Mouse (Mus musculus) 3T3-L1 (cell line): ENCODE measurements at regions not wholly inside any gene's neighbourhood (a gene's known extent, or its start where the extent isn't known, plus 50 kb on each side); places are given as distances from the start of the nearest gene placed in this dataset.
A peak's percentile ranks its signal among the peaks of the same experiment; 100 is the strongest.

Experiments used
- DNase-seq: peaks from one replicate; pipeline ENCODE4 v3.0.0-alpha.2; 2015; ENCODE audit warnings: low read depth, low spot score

DNA sequence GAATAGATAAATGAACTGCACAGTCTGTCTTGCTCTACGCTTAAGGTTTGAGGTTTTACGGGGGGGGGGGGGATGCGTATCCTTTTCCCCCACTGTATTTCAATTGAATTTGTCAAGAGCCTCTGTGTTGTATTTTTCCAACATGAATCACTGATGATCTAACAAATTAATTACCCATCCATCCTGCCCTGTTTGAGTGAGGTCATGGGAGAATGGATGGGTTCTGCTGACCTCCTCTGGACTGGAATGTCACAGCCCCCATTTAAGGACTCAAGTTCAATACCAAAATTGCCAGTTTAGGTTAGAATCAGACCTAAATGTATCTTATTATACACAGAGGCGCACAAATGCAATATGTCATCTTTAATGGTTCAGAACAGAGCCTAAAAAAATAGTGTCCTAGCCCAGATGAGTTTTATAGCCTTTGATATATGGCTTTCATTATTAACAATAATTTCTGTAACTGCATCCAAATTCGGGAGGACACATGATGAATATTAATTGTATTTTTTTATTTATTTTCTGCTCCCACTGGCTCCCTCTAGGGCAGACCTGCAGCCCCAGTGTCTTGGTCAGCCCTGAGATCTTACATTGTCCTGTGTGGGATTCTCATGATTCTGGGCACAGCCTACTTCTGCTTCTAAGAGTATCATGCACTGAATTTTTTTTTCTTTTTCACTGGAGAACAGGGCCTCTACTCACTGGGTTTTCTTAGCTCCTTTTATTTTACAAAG is 288.2 kb upstream of the Zfp703 start:
- DNase-seq, result peak; percentile 77

DNA sequence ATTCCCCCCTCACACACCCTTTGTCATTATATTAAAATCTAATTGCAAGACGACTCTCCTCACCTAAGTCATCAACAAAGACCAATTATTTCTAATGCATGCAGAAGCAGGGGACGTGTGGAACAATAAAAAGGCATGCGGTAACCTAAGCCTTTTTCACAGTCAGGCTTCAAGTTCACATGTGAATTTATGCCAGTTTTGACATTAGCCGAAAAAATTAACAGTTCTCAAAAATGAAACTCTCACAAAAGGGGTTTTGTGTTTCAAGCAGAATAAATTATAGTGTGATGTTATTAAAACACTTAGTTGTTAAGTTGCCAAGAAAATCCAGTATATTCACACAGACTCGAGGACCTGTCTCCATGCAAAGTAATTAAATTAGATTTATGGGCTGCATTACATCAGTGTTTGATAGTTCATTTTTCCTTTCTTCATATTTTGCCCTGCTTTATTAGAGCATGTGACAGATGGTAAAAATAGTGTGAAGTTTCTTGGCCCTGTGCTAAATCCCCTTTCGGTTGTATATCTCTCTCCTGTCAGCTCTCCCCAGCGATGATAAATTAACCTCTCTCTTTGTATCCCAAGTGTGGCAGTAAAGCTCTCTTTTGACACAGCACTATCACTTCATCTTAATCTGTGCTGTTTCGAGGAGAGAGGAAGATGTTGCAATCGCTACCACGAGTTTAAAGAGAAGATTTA is 287.5 kb upstream of the Zfp703 start:
- DNase-seq, result peak; percentile 93

DNA sequence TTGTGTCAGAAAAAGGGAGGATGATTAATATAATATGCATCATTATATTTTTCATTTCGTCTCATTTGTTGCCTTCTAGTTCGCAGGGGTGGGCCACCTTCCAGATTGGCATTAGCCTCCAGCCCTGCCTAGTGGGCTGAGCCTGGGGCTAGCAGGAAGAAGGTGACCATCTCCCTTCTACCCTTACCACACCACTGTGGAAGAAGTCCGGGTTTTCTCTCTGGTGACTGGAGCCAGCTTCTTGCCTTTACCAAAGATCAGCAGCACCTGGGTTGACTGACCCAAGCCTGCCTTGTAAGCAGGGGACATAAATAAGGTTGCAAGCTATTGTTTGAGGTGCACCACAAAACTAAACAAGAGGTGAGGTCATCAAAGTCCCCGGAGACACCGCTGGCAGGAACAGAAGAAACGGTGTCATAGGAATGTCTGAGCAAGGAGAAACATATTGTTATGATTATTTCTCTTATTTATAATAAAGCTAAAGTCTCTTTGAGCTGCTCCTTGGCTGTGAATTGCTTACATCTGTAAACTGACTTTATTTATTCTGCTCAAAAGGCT is 286.9 kb upstream of the Zfp703 start:
- peak; percentile 98 for DNase-seq

DNA sequence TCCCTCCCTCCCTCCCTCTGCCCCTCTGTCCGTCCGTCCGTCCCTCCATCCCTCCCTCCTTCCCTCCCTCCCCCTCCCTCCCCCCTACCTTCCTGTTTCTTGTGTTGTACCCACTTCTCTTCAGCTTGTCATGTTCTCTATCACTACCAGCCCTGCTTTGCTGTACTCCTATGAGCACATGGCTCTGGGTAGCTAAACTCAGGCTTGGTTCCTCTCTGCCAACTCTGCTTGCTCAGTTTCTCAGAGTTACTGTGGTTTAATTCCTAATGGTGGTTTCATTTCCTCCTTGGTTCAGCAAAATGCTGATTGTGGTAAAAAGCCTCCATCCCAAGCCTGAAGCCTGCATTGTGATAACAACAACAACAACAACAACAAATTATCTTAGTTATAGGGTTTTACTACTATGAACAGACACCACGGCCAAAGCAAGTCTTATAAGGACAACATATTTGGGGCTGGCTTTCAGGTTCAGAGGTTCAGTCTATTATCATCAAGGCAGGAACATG is 279.5 kb upstream of the Zfp703 start:
- DNase-seq, result no peak

DNA sequence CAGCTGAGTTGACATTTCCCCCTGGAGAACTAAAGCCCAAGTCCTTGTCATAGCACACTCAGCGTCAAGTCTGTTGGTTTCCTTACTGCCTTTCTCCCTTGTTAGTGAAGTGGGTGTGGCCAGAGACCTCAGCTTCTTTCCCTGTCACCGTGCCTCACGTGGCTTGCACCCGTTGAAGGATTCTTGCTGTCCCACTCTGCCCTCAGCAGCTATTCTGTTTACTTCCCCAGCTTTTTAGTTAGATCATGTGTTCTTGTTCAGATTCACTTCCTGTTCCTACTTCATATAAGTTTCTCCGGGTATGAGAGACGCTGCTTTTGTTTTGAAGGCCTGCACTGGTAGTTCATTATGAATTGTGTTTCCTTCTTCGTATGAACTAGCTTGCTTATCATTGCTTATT is 278.5 kb upstream of the Zfp703 start:
- DNase-seq, result no peak

DNA sequence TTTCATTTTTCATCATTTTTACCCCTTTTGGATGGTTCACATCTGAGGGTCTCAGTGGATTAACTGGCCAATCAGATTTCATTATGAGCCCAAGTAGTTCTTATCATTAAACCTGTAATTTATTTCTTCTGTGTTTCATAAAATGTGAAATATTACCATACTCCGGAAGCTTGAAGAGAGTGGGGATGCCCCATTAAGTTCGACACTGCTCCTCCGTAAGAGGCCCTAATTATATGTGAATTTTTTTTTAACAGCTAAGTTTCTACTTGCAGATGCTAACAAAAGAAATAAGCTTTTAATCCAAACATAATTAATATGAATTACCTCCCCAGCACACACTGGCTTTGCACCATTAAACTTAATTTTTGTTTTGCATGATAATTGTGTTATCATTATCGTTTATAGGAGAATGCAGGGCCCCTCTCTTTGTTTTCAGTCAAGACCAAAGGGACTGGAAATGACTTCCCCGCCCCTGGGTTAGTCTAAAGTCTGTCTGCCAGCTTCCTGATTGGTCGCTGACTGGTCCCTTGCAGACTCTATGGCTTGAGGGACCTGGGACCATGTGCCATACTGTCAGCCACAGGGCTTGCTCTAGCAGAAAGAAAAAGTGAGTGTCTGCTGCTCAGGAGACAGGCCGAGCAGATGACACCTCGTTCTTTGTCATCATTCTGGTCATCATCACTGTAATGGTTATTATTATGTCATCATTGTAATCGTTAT is 270.9 kb upstream of the Zfp703 start:
- no peak for DNase-seq

DNA sequence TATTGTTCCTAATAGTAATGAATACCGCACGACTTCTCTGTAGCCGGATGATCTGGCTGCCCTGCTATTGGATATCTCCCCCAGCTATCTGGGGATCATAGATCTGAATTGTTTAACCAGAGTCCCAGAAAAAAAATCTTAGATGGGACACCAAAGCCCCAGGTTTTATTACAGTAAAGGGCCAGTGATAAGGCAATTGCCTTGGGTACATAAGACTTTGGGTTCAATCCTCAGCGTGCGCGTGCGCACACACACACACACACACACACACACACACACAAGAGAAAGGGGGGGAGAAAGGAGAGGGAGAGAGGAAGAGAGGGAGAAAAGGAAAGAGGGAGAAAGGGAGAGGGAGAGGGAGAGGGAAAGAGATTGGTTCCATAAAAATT is 270.4 kb upstream of the Zfp703 start:
- no peak for DNase-seq

DNA sequence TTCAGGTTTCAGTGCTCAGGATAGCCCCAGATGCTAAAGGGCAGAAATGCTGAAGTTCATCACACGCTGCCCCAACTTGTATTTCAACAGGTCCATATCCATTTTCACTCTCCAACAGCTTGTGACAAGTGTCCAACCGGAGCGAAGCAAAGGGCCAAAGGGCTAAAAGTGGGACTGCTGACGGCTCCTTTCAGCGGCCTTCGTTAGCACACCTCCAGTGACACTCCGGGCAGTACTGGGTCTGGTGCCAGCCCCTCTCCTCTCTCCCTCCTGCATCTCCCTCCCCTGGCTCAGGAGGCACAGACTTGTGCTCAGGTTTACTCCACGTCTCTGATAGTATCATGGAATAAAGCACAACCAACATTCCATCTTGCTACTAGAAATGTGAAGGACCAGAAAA is 263.3 kb upstream of the Zfp703 start:
- no peak for DNase-seq

DNA sequence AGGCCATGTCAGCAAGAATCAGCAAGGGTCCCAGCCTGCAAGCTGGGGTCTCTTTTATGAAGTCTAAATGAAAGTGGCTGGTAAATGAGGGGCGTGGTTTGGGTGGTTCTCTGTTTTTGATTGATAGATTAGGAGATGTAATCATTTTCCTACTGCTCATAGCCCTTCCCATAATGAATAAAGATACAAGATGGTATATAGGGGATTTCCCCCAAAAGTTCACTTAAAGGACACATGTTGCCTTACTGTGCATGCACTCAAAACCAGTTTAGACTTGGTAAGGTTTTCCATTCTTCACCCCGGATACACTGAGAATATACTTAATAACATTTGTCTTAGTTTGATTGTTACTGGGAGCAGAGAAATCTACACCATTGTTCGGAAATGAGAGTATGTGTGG is 262.4 kb upstream of the Zfp703 start:
- no peak for DNase-seq

DNA sequence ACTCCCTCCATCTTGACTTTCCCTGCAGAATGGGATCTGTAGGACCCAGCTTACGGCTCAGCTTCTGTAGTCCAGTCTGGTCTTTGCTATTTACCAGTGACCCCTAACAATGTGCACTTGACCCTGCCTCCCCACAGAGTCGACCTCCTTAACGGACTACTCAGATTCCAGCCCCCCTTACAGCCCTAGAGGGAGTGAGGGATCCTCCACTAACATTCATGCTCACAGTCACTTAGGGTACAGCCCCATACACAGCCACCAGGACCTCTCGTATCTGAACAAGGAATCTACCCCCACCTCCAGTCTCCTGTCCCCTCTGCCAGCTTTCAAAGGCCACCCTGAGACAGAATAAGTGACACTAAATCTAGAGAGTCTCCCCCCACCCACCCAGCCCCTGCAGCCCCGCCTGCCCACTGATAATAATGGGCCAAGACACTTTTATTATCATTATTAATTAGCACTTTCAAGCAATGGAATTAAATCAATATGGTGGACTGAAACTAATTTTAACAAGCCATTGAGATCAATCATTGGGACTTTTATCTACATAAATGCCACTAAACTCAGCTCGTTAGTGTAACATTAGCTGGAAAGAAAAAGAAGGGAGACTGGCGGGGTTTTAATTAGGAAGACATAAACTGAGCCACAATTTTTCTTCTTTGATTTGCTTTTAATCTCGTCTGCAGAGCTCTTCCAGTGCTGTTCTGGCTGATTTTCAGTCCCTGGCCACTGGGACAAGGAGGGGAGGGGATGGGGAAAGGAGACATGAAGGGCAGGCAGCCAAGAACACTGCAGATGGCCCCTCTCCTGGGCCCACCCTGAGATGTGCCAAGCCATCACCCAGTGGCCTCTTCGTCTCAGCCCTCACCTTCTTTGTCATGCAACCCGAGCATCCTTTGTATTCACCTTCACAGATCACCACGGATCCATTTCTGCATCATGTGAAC is 258.4 kb upstream of the Zfp703 start:
- no peak for DNase-seq

DNA sequence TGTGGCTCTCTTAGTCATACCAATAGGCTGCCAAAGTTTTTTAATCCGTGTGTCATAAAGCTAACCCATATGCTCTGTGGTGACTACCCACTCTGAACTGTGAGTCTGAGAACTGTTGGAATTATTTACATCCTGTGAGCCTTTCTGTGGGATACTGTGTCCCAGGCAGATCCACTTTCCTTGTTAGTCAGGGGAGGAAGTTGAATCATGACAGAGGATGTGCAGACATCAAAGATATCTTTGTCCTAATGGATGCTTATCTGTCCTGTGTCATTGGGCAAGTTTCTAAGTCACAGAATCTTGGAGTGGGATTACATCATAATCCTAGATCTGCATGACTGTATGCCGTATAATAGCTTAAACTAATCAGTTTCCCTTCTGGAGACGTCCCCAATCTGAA is 254.4 kb upstream of the Zfp703 start:
- peak; percentile 96 for DNase-seq

DNA sequence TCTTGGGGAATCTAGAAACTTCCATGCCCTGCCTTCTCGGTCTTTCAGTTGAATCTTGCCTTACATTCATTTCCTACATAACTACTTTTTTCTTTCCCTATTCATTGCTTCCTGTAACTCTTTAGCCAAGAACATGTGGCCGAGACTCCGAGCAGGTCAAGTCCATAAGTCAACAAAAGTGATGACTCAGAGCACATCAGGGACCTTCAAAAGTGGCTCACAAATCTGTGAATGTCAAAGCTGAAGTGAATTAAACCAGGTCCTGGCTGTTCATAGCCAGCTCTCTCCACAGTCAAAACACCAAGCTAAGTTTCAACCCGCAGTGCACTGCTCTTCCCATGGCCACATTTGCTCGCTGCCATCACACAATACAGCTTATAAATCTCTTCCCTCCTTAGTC is 252.5 kb upstream of the Zfp703 start:
- DNase-seq, result peak; percentile 81

DNA sequence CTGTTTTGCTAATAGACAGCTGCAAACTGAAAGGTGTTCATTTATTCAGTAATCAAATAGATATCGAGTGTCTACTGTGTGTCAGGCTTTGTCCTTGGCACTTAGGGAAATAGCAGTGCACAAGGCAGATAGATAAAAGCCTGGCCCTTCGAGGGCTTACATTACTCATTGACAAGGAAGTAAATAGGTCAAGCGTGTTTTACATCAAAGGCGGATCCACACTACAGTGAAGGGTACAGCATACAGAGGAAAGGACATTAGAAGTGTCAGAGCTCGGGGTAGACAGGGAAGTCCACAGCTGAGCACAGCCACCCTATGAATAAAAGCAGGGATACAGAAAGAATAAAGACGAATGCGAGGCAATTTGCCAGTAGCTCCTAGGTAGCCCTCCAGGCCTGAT is 251.6 kb upstream of the Zfp703 start:
- DNase-seq, result no peak

DNA sequence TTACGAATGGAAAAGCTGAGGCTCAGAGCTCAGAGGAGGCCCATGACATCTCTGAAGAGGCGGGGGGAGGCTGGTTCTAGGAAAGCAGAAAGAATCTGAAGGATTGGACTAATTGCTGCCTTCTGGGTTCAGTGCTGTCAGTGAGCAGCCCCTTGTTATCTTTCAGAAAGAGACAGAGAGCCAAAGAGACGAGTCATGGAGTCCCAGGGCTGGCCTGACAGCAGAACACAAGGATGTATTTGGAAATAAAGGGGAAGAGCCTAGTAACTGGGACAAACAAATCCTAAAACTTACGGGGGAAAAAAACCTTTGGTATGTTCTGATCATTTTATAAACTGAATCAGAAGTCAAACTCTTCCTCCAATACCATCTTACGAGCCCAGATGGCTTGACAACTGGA is 247.8 kb upstream of the Zfp703 start:
- DNase-seq, result peak; percentile 82

DNA sequence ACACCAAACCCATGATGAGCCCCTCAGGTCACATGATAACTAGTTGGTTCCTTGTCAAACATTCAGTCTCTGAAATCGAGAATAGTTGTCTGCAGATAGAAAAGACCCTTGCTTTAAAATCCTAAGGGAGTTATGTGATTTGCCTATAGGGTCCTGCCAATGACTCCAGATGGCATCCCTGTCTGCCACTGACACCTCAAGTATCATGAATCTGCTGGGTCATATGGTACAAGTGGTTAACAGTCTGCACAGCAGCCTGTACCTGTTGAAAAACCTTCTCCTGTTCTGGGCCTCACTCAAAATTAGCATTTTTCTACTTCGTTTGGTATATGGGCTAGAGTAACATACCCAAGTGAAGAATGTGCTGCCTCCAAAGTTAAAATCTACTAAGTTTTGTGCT is 246.0 kb upstream of the Zfp703 start:
- no peak for DNase-seq

DNA sequence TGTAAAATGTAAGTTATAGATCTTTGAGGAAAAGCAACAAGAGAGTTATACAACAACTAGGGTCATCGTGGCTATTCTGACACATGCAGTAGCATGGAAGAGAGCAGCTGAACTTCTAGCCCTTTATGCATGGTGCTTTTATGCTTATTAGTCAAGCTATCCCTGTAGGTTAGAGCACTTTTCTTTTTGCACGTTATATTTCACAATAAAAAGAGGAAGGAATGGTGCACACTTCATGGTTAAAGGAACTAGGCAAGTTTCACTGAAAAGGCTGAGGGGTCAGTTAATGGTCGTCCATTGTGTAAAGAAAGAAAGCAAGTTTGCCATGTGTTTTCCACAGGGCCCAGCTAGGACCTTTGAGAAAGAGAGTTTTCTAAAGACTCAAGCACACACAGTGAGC is 232.7 kb upstream of the Zfp703 start:
- no peak for DNase-seq

DNA sequence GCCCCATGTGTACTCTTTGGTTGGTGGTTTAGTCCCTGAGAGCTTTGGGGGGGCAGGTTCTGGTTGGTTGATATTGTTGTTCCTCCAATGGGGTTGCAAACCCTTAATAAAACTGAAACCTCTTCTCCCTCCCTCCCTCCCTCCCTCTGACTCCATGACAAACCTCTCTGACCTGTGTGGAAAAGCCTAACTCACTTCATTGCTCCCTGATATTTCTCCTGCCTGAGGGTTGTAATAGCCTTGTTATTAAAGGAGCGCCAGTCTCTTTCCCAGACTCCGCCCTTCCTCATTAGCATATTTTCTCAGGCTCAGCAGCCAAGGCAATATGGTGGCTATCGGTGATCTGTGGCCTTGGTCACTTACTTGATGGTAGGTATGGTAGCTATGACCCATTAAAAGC is 230.3 kb upstream of the Zfp703 start:
- DNase-seq, result no peak

DNA sequence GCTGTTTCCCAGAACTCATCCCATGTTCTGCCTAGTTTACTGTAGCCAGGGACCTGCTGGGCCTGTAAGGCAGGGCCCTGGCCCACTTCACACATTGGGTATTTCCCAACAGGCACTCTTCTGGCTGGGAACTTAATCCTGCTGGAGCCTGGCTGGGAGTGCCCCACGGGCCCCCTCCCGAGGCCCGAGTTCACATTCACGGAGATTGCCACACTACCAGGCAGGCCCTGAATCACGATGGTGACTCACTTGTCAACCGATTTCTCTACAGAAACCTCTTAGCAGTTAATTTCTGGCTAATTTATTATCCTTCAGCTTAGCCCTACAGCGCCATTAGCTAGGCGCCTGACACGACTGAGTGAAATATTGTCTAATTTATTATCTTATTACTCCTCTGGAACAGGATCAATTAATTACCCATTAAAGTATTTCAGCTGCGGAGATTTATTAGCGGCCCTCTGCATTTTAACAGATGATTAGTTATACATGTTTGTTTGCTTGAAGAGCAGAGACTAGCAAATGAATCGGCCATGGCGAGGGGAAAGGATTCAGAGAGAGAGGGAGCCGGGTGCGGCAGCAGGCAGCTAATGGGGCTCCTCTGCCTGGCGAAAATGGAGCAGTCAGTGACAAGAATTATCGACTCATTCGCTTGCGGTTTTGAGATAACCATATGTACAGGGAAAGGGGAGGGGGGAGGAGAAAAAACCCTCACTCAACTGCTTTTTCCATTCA is 229.7 kb upstream of the Zfp703 start:
- peak; percentile 96 for DNase-seq

DNA sequence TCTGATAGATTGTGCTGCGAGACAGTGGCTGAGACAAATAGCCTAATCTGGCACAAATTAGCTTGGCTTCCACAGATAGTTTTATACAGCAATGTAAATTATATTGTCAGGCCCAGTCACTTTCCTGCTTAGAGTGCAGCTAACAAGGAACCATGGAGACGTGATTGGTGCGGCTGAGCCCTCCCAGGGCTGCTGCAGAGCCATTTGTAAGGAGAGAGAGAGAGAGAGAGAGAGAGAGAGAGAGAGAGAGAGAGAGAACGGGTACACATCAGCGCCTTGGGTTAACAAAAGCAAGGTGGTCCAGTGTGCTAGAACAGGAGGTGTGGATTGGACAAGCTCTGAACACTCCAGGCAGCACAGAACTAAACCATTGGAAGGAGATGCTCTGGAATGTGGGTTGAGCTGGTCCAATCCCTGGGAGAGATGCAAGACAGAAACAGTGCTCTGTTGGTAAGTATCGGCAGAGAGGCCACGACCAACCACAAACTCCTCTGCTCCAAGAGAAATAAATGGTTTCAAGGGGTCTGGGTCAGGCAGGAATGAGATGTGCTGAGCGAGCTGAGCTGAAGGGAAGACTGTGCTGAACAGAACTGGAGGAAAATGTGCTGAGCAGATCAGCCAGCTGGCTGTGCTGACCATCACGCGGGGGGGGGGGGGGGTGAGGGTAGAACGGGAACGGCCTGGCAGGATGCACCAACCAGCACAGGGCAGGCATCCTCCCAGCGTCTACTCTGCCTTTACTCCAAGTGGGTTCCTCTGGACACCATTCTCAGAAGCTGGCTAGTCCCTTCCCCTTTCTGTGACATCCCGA is 228.8 kb upstream of the Zfp703 start:
- peak; percentile 84 for DNase-seq

DNA sequence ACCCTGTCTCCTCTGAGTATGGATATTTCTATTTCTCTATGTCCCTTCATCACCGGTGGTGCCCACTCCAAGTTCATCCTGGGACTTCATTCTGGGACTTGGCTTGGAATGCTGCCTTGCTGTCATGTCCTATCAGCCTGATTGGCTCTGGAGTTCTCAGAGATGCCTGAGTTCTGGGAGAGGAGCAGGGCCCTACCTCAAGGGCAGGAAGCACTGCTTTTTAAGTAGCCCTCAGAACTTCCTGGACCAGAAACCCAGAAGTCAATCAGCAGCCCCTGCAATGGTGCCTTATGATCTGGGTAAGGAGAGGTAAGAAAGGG is 228.2 kb upstream of the Zfp703 start:
- no peak for DNase-seq
